Mouse (Mus musculus) layer of hippocampus, postnatal 25 days (tissue): ENCODE results near the gene Hmg20a. TPM values are rescaled to one million over a fixed set of nuclear protein-coding genes. Genes with fewer than 3 reads are reported as not detected.
"Not testable (repeated sequence)": the region's sequence is repeated elsewhere in the genome, so short reads cannot be mapped to it uniquely, and the experiment has no call there.

Source experiments
- DNase-seq, 2 experiments: peaks; one replicate each; pipeline ENCODE4 v3.0.0; 2022; ENCODE audit warnings: mixed read lengths in 2 of 2, low spot score in 1 of 2; ENCODE audit errors: extremely low spot score in 1 of 2
- total RNA-seq, 2 experiments: library from RNA; stranded (reverse); gene quantifications; 2 replicates each; pipeline ENCODE4 v1.2.3; 2021

Gene Hmg20a
- total RNA-seq, 2 experiments from 2014 or later, result 70.3 to 71.2 TPM

GRCm38 (mm10) chr9:56437300-56437892, 19.0 kb downstream of the Hmg20a start:
- not testable (repeated sequence) for DNase-seq

- no peak for DNase-seq
Observed at GRCm38 (mm10) chr9:56439699-56440098, 21.3 kb downstream of the Hmg20a start.

GRCm38 (mm10) chr9:56451570-56451969, 33.2 kb downstream of the Hmg20a start:
- DNase-seq, result no peak

DNA sequence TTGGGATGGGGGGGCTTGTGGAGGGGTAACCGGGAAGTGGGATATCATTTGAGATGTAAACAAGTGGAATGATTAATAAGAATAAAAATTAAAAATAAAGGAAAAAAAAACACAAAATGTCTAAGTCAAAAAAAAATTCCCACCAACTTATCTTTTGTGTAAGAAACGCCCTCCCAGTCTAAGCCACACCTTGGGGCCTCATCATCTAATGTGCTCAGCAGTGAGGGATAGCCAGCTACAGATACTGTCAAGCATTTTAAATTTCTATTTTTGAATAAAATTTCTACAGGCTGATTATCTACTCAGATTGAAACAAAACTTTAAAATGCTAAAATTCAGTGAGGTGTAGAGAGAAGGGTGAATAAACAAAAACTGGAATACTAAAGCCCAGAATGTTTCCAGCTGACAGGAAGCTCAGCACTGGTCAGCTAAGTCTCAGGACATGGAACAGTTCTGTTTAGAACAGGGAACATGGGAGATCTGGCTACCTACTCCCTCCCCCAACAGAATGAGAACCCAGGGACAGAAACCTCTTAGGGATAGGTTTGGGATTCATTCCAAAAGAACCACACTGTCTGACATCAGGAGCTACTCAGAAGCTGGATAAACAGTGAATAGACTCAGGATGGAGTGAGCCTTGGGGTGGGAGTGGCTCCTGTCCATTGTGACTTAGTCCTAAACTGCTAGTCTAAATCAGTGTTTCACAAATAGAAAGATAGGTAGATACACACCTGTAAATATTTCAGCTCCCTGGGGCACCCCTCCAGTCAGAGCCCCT, 34.8 kb downstream of the Hmg20a start:
- DNase-seq, result no peak

- no peak for DNase-seq
Observed at GRCm38 (mm10) chr9:56456426-56456825, 38.0 kb downstream of the Hmg20a start.

- no peak for DNase-seq
Observed at GRCm38 (mm10) chr9:56460987-56461386, 42.6 kb downstream of the Hmg20a start.

- no peak for DNase-seq
Observed at GRCm38 (mm10) chr9:56462606-56463005, 44.2 kb downstream of the Hmg20a start.

DNA sequence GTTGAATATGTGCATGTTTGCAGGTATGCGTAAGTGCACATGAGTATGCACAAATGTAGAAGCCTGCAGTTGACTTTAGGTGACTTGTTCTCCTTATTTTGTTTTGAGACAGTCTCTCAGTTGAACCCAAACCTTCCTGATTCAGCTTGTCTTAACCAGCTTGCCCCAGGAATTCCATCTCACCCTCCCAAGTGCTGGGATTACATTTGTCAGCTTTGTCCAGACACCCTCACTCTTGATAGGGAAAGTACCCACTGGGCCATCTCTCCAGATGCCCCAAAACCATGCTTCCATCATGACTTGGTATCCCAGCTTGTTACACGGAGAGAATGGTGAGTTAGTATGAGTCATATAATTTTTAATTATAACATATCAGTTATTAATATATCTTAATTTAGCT, 44.6 kb downstream of the Hmg20a start:
- no peak for DNase-seq

DNA sequence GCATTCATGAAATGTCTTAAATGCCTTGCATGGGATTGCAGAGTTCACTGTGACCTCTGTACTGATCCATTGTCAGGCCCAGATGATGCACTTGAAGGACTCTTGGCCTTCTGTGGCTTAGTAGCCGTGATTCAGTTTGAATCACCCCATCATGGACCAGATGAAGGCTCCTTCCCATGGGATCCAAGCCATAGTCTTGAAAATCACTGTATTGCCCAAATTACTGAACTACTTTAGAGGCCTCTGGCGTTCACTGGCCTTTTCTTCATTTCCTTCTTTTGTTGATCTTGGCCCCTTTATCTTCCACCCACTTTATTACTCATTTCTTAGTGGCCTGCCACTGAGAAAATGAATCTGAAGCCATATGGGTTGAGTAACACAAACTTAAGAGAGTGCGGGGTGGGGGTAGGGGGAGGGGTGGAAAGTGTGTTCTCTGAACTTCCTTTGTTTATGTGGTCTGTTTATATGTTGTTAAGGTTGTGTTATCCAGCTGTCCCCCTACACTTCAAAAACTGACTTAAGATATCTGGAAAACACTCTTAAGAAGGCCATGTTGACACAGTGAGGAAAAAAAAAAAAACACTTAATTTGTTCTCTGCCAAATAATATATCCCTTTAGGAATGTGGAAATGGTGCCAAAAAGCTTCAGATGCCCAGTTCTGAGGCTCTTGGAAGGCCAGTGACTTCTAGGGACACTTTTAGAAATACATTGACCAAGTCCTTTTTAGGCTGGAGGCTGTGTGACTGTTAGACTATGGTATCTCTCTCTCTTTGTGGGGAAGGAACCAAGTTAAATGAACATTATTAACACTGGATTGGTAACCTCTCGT, 45.5 kb downstream of the Hmg20a start:
- DNase-seq, result no peak

- no peak for DNase-seq
Observed at GRCm38 (mm10) chr9:56464863-56465654, 46.6 kb downstream of the Hmg20a start.

DNA sequence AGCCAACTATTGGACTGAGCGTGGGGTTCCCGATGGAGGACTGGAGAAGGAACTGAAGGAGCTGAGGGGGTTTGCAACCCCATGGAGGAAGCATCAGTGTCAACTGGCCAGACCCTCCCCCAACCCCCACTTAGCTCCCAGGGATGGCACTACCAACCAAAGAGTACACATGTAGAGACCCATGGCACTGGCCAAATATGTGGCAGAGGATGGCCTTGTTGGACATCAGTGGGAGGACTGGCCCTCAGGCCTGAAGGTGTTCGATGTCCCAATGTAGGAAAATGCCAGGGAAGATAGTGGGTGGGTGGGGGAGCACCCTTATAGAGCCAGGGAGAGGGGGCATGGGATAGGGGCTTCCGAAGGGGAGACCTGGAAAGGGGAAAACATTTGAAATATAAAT, 47.8 kb downstream of the Hmg20a start:
- DNase-seq, result no peak

- no peak for DNase-seq
Observed at GRCm38 (mm10) chr9:56469656-56470055, 51.2 kb downstream of the Hmg20a start.

- no peak for DNase-seq
Observed at GRCm38 (mm10) chr9:56470291-56470690, 51.9 kb downstream of the Hmg20a start.

- DNase-seq, result no peak
Observed at GRCm38 (mm10) chr9:56478975-56479647, 60.7 kb downstream of the Hmg20a start.

DNA sequence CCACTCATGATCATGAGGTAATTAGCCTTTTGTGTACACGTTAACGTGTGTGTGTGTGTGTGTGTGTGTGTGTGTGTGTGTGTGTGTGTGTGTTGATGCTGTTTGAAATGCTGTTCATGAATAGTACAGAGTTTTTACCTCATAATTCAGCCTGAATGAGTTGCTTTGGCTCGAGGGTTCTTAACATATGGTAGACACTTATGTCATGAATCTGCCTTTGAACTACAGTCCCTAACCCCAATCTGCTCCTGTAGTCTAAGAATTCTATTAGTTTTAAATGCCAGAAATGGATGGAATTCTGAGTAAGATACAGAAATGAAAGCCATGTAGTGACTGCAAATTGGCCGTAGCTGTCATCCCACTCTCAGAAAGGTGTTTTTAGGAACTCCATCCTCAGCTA, 64.2 kb downstream of the Hmg20a start:
- DNase-seq, result no peak

- no peak for DNase-seq
Observed at GRCm38 (mm10) chr9:56485423-56485822, 67.0 kb downstream of the Hmg20a start.

- no peak for DNase-seq
Observed at GRCm38 (mm10) chr9:56486158-56486557, 67.7 kb downstream of the Hmg20a start.

DNA sequence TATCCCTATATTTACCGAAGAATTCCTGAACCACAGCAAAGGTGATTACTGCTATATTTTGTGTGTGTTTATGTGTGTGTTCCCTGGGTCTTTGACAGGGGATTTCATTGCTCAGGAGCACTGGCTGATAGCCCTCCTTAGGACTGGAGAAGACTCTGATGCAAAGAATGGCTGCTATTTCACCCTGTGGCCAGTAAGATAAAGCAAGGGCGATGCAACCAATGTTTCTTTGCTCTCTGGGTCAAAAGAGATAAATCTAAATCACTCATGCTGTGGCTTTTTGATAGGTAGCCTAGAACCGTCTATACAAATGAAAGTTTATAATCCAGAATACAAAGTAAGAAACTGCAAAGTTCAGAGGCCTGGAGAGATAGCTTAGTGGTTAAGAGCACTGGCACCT, 69.2 kb downstream of the Hmg20a start:
- DNase-seq, result no peak

- no peak for DNase-seq
Observed at GRCm38 (mm10) chr9:56492391-56492790, 74.0 kb downstream of the Hmg20a start.

DNA sequence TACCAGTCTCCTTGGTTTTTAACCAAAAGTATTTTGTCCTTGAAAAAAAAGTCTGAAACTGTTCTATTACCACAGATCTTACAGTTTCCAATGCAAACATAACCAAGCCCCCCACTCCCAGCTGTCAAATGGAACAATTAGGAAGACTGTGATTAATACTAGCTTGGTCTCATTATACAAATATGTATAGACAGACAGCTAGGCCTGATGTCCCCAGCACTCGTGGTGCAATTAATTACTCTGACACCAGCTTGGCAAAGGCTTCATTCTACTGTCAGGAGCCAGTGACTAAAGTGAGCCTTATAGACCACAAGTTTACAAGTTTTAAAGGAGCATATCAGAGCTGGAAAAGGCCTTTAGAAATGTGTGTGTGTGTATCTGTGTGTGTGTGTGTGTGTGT, 74.5 kb downstream of the Hmg20a start:
- no peak for DNase-seq
